In the genomic region with DNA sequence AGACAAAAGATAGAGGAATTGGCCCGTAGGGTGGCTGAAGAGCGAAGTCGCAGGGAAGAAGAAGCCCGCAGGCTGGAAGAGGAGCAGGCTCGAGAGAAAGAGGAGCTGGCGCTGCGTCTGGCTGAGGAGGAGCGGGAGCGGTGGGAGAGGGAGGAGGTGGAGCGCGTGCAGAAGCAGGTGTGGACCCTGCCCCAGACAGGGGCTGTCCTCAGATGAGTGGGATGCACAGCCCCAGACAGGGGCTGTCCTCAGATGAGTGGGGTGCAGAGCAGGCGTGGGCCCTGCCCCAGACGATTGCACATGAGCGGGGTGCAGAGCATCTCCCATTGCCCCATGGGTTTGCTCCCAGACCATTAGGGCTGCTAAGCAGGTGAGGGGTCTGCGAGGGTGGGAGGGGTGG, we compare ENCODE assay signal across 16 mouse cellular contexts. TPM values are rescaled to one million over a fixed set of nuclear protein-coding genes. Genes with fewer than 3 reads are reported as not detected.
DNase-seq lines count a peak whose midpoint lies in the region; ATAC-seq and TF ChIP-seq lines count a peak whose summit lies in the region.
"Had no signal": no experiment of that assay in that cellular context is flagged by ENCODE, and none has a peak within 500 bp of the region (broad histone marks: within the 10 kb centered on the region; RNA-seq: fewer than 3 reads in every experiment).

No protein-coding gene starts in this region.

- TF ChIP-seq EP300 in stomach, postnatal 0 days (optimal IDR thresholded peaks at IDR 0.05) = no peak

- no peaks in the 10 kb centered on the region for H3K9me3 ChIP-seq in neural tube, embryonic 12.5 days
- H3K9me3 ChIP-seq in liver, embryonic 16.5 days (replicated peaks; ENCODE audit: control insufficient read depth, low read length) = no peaks in the 10 kb centered on the region
- H3K9me3 ChIP-seq in stomach, postnatal 0 days (ENCODE audit: control insufficient read depth, low read length) = no peaks in the 10 kb centered on the region
- H3K9me3 ChIP-seq: embryonic facial prominence, embryonic 13.5 days had no signal

- no peak for ATAC-seq in neural tube, embryonic 12.5 days (ENCODE audit: low FRiP score, low read depth)
- ATAC-seq in liver, embryonic 16.5 days (ENCODE audit: low read depth) = no peak
- ATAC-seq in stomach, postnatal 0 days (ENCODE audit: low FRiP score, low TSS enrichment) = no peak
- ATAC-seq: forebrain, postnatal 0 days; inflammation-experienced regulatory T-cells, adult 6 months had no signal

- H3K4me1 ChIP-seq in neural tube, embryonic 12.5 days = no peaks in the 10 kb centered on the region
- H3K4me1 ChIP-seq in liver, embryonic 16.5 days (ENCODE audit: control insufficient read depth, low read depth, low read length) = peaks cover 5% of the 10 kb centered on the region
- H3K4me1 ChIP-seq in stomach, postnatal 0 days (replicated peaks; ENCODE audit: control insufficient read depth, insufficient read depth) = no peaks in the 10 kb centered on the region
- H3K4me1 ChIP-seq: embryonic facial prominence, embryonic 13.5 days had no signal

- WGBS in neural tube, embryonic 12.5 days = 50% methylated on average over 15 of the region's 15 CpGs
- WGBS in liver, embryonic 16.5 days (ENCODE audit: insufficient replicate concordance) = 85% methylated on average over 15 of the region's 15 CpGs
- WGBS in stomach, postnatal 0 days = 79% methylated on average over 15 of the region's 15 CpGs

- H3K27me3 ChIP-seq in neural tube, embryonic 12.5 days (replicated peaks) = no peaks in the 10 kb centered on the region; the same call in 1 of the 2 replicates
- H3K27me3 ChIP-seq in liver, embryonic 16.5 days (ENCODE audit: control insufficient read depth, insufficient read depth, low read depth, low read length) = no peaks in the 10 kb centered on the region
- H3K27me3 ChIP-seq in stomach, postnatal 0 days (ENCODE audit: control insufficient read depth, insufficient read depth, low read length) = no peaks in the 10 kb centered on the region

- H3K36me3 ChIP-seq in neural tube, embryonic 12.5 days = no peaks in the 10 kb centered on the region
- H3K36me3 ChIP-seq in liver, embryonic 16.5 days (ENCODE audit: control insufficient read depth, insufficient read depth) = no peaks in the 10 kb centered on the region; the same call in 1 of the 2 replicates
- H3K36me3 ChIP-seq in stomach, postnatal 0 days (ENCODE audit: control insufficient read depth, insufficient read depth, low read length) = 0 out of 2 replicates have a peak, but pooled peaks cover 2% of the 10 kb centered on the region
- H3K36me3 ChIP-seq: embryonic facial prominence, embryonic 13.5 days had no signal

- no peak overlapping the region for H3K27ac ChIP-seq in neural tube, embryonic 12.5 days
- 0 out of 2 replicates have a peak overlapping the region, but pooled peaks have one; percentile 9 for H3K27ac ChIP-seq in liver, embryonic 16.5 days (ENCODE audit: low read length)
- no peak overlapping the region for H3K27ac ChIP-seq in stomach, postnatal 0 days (replicated peaks)
- H3K27ac ChIP-seq: embryonic facial prominence, embryonic 13.5 days; kidney, postnatal 0 days had no signal

- no peak overlapping the region for H3K4me3 ChIP-seq in neural tube, embryonic 12.5 days
- H3K4me3 ChIP-seq in liver, embryonic 16.5 days (ENCODE audit: low read depth, low read length) = no peak overlapping the region
- no peak overlapping the region for H3K4me3 ChIP-seq in stomach, postnatal 0 days (ENCODE audit: low read depth, low read length)
- H3K4me3 ChIP-seq: embryonic facial prominence, embryonic 13.5 days had no signal

- no peak overlapping the region for H3K9ac ChIP-seq in neural tube, embryonic 12.5 days
- H3K9ac ChIP-seq in liver, embryonic 16.5 days (ENCODE audit: low read depth, low read length) = no peak overlapping the region
- no peak overlapping the region for H3K9ac ChIP-seq in stomach, postnatal 0 days (ENCODE audit: low read length)
- H3K9ac ChIP-seq: embryonic facial prominence, embryonic 13.5 days; forebrain, postnatal 0 days had no signal

- 0 out of 2 replicates have a peak overlapping the region, but pooled peaks have one; percentile 17 for H3K4me2 ChIP-seq in neural tube, embryonic 12.5 days (replicated peaks)
- H3K4me2 ChIP-seq in liver, embryonic 16.5 days (ENCODE audit: low read depth, low read length) = no peak overlapping the region
- no peak overlapping the region for H3K4me2 ChIP-seq in stomach, postnatal 0 days (replicated peaks; ENCODE audit: low read depth)
- H3K4me2 ChIP-seq: embryonic facial prominence, embryonic 13.5 days had no signal

- no peak for TF ChIP-seq CTCF in stomach, postnatal 0 days (IDR thresholded peaks at IDR 0.05; ENCODE audit: low read depth)

- peak; percentile 86 for DNase-seq in heart, adult 11 months
- no peak for DNase-seq in heart, adult 18-20 months
- DNase-seq in neural tube, embryonic 10.5 days (ENCODE audit: extremely low spot score, low spot score) = no peak
- no peak for DNase-seq in adrenal gland, adult (ENCODE audit: inconsistent age in 2 of 2, low spot score in 1 of 2)
- no peak for DNase-seq in stomach, postnatal 0 days (ENCODE audit: low spot score)
- no peak for DNase-seq in urinary bladder, postnatal 25 days (ENCODE audit: low spot score)
- DNase-seq: adrenal gland, postnatal 14 days; cerebellum, postnatal 25 days; forebrain, postnatal 0 days; gastrocnemius, postnatal 14 days; lung, adult 2 months had no signal

RNA-seq across cellular contexts. Expression of gene Bclaf1, which starts 39.0 kb away (rescaled TPM):
- total RNA-seq in heart, adult 18-20 months (2021) = 10 to 100 TPM; 38.5 to 55.4 TPM
- 139 and 143 TPM in 2 replicates for polyA plus RNA-seq in neural tube, embryonic 12.5 days (2016; fragmentation: Nextera tagmentation; extraction: Ambion mirVana)
- 40.9 and 42.5 TPM in 2 replicates for polyA plus RNA-seq in liver, embryonic 16.5 days (2015; fragmentation: Nextera tagmentation; extraction: Ambion mirVana)
- 36.7 and 39.4 TPM in 2 replicates for polyA plus RNA-seq in stomach, postnatal 0 days (2015; fragmentation: Nextera tagmentation; extraction: Ambion mirVana)
